Comparison of ENCODE assay signal across 13 mouse cellular contexts in the genomic region with DNA sequence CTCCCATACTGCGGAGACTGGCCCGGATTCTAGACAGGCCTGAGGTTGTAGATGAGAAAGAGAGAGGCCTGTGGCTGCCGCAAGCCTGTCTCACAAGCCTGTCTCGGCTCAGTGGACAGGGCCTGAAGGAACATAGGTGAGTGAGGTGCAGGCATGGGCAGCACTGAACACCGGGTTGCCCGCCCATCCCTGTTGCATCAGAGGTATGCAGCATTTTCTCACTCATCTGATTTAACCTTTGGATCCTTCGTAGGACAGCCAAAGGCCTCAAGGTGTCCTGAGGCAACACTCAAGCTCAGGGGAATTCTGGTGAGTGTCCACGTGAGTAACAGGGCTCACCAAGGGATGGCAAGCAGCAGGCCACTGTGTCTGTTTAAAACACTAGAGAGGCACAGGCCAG. TPM values are rescaled to one million over a fixed set of nuclear protein-coding genes. Genes with fewer than 3 reads are reported as not detected.
DNase-seq lines count a peak whose midpoint lies in the region; ATAC-seq lines count a peak whose summit lies in the region.
"Had no signal": no experiment of that assay in that cellular context is flagged by ENCODE, and none has a peak within 500 bp of the region (broad histone marks: within the 10 kb centered on the region; RNA-seq: fewer than 3 reads in every experiment).

No protein-coding gene starts in this region.

- WGBS in hindbrain, embryonic 12.5 days: 73% methylated on average over 8 of the region's 8 CpGs
- 75% methylated on average over 8 of the region's 8 CpGs for WGBS in hindbrain, embryonic 16.5 days
- WGBS in hindbrain, embryonic 13.5 days: 78% methylated on average over 8 of the region's 8 CpGs
- WGBS in liver, embryonic 16.5 days (ENCODE audit: insufficient replicate concordance): 65% methylated on average over 8 of the region's 8 CpGs

- no peaks in the 10 kb centered on the region for H3K27me3 ChIP-seq in hindbrain, embryonic 12.5 days
- H3K27me3 ChIP-seq in hindbrain, embryonic 16.5 days (replicated peaks; ENCODE audit: control insufficient read depth, insufficient read depth, low read length): no peaks in the 10 kb centered on the region
- H3K27me3 ChIP-seq in hindbrain, embryonic 13.5 days: no peaks in the 10 kb centered on the region
- no peaks in the 10 kb centered on the region for H3K27me3 ChIP-seq in liver, embryonic 16.5 days (ENCODE audit: control insufficient read depth, insufficient read depth, low read depth, low read length)
- H3K27me3 ChIP-seq: CH12.LX; embryonic facial prominence, embryonic 12.5 days had no signal

- H3K36me3 ChIP-seq in hindbrain, embryonic 12.5 days: peaks cover 15% of the 10 kb centered on the region; the same call in 1 of the 2 replicates
- H3K36me3 ChIP-seq in hindbrain, embryonic 16.5 days (ENCODE audit: control insufficient read depth, insufficient read depth, low read length): no peaks in the 10 kb centered on the region
- H3K36me3 ChIP-seq in hindbrain, embryonic 13.5 days: peaks cover 14% of the 10 kb centered on the region; the same call in 1 of the 2 replicates
- no peaks in the 10 kb centered on the region for H3K36me3 ChIP-seq in liver, embryonic 16.5 days (ENCODE audit: control insufficient read depth, insufficient read depth)

- H3K9ac ChIP-seq in hindbrain, embryonic 12.5 days: no peak overlapping the region
- H3K9ac ChIP-seq in hindbrain, embryonic 16.5 days (ENCODE audit: low read depth, low read length): no peak overlapping the region
- peak overlapping the region; percentile 49; the same call in 1 of the 2 replicates for H3K9ac ChIP-seq in hindbrain, embryonic 13.5 days
- no peak overlapping the region for H3K9ac ChIP-seq in liver, embryonic 16.5 days (ENCODE audit: low read depth, low read length)
- H3K9ac ChIP-seq: embryonic facial prominence, embryonic 12.5 days had no signal

- H3K4me3 ChIP-seq in hindbrain, embryonic 12.5 days: no peak overlapping the region
- no peak overlapping the region for H3K4me3 ChIP-seq in hindbrain, embryonic 16.5 days (ENCODE audit: low read length)
- no peak overlapping the region for H3K4me3 ChIP-seq in hindbrain, embryonic 13.5 days
- H3K4me3 ChIP-seq in liver, embryonic 16.5 days (ENCODE audit: low read depth, low read length): no peak overlapping the region
- H3K4me3 ChIP-seq: embryonic facial prominence, embryonic 12.5 days; left cerebral cortex, adult 2 months had no signal

- no peak for ATAC-seq in hindbrain, embryonic 12.5 days (ENCODE audit: low FRiP score)
- ATAC-seq in hindbrain, embryonic 16.5 days: no peak
- no peak for ATAC-seq in hindbrain, embryonic 13.5 days (ENCODE audit: low FRiP score)
- ATAC-seq in liver, embryonic 16.5 days (ENCODE audit: low read depth): peak; percentile 52; the same call in 1 of the 2 replicates

- 0 out of 2 replicates have a peak, but pooled peaks cover 6% of the 10 kb centered on the region for H3K9me3 ChIP-seq in hindbrain, embryonic 12.5 days (replicated peaks)
- H3K9me3 ChIP-seq in hindbrain, embryonic 16.5 days (ENCODE audit: control insufficient read depth, low read length): no peaks in the 10 kb centered on the region
- H3K9me3 ChIP-seq in hindbrain, embryonic 13.5 days: no peaks in the 10 kb centered on the region
- H3K9me3 ChIP-seq in liver, embryonic 16.5 days (replicated peaks; ENCODE audit: control insufficient read depth, low read length): no peaks in the 10 kb centered on the region
- H3K9me3 ChIP-seq: embryonic facial prominence, embryonic 12.5 days had no signal

- peak; percentile 79 for DNase-seq in kidney, adult 9 months
- DNase-seq in urinary bladder, adult 18-20 months (ENCODE audit: low spot score in 2 of 2): no peak
- DNase-seq in adrenal gland, adult 8-10 months: no peak
- DNase-seq: cerebellum, adult 18-20 months; heart, postnatal 36 days had no signal

- 0 out of 2 replicates have a peak overlapping the region, but pooled peaks have one; percentile 24 for H3K27ac ChIP-seq in hindbrain, embryonic 12.5 days
- no peak overlapping the region for H3K27ac ChIP-seq in hindbrain, embryonic 16.5 days (ENCODE audit: low read depth, low read length)
- peak overlapping the region; percentile 30; the same call in 1 of the 2 replicates for H3K27ac ChIP-seq in hindbrain, embryonic 13.5 days
- H3K27ac ChIP-seq in liver, embryonic 16.5 days (ENCODE audit: low read length): no peak overlapping the region
- H3K27ac ChIP-seq: embryonic facial prominence, embryonic 12.5 days; left cerebral cortex, adult 2 months; macrophage had no signal

- peaks cover 63% of the 10 kb centered on the region for H3K4me1 ChIP-seq in hindbrain, embryonic 12.5 days
- H3K4me1 ChIP-seq in hindbrain, embryonic 16.5 days (ENCODE audit: control insufficient read depth, insufficient read depth, low read depth, low read length): peaks cover 24% of the 10 kb centered on the region
- H3K4me1 ChIP-seq in hindbrain, embryonic 13.5 days (replicated peaks): peaks cover 66% of the 10 kb centered on the region
- H3K4me1 ChIP-seq in liver, embryonic 16.5 days (ENCODE audit: control insufficient read depth, low read depth, low read length): peaks cover 23% of the 10 kb centered on the region

- no peak overlapping the region for H3K4me2 ChIP-seq in hindbrain, embryonic 12.5 days (replicated peaks)
- H3K4me2 ChIP-seq in hindbrain, embryonic 16.5 days (ENCODE audit: low read length): no peak overlapping the region
- no peak overlapping the region for H3K4me2 ChIP-seq in hindbrain, embryonic 13.5 days
- H3K4me2 ChIP-seq in liver, embryonic 16.5 days (ENCODE audit: low read depth, low read length): no peak overlapping the region
- H3K4me2 ChIP-seq: embryonic facial prominence, embryonic 12.5 days had no signal

RNA-seq across cellular contexts. Expression of a gene that starts 36.5 kb away (rescaled TPM):
- polyA plus RNA-seq in hindbrain, embryonic 12.5 days (2016; fragmentation: Nextera tagmentation; extraction: Ambion mirVana): 23.0 and 23.6 TPM in 2 replicates
- 10.4 and 11.8 TPM in 2 replicates for polyA plus RNA-seq in hindbrain, embryonic 16.5 days (2015; fragmentation: Nextera tagmentation; extraction: Ambion mirVana)
- 13.4 and 15.1 TPM in 2 replicates for polyA plus RNA-seq in hindbrain, embryonic 13.5 days (2015; fragmentation: Nextera tagmentation; extraction: Ambion mirVana)
- polyA plus RNA-seq in liver, embryonic 16.5 days (2015; fragmentation: Nextera tagmentation; extraction: Ambion mirVana): 4.9 and 5.9 TPM in 2 replicates
- 10 to 100 TPM; 23.4 to 55.4 (median 39.0) TPM for total RNA-seq in adrenal gland, adult 8-10 months (2022)

RNA-seq across cellular contexts. Expression of a gene that starts 51.8 kb away (rescaled TPM):
- polyA plus RNA-seq in hindbrain, embryonic 12.5 days (2016; fragmentation: Nextera tagmentation; extraction: Ambion mirVana): 18.9 and 19.3 TPM in 2 replicates
- 45.6 and 46.2 TPM in 2 replicates for polyA plus RNA-seq in hindbrain, embryonic 16.5 days (2015; fragmentation: Nextera tagmentation; extraction: Ambion mirVana)
- 35.5 and 35.8 TPM in 2 replicates for polyA plus RNA-seq in hindbrain, embryonic 13.5 days (2015; fragmentation: Nextera tagmentation; extraction: Ambion mirVana)
- 0.32 and 0.67 TPM in 2 replicates for polyA plus RNA-seq in liver, embryonic 16.5 days (2015; fragmentation: Nextera tagmentation; extraction: Ambion mirVana)
- 10 to 100 TPM in 3 of 4 experiments, 1 to 10 TPM in 1; 9.3 to 21.5 (median 15.3) TPM for total RNA-seq in adrenal gland, adult 8-10 months (2022)

Comparison
In these comparisons a context has a peak if more than half of its experiments do, and no peak if none do; other contexts are left out.
1. H3K27ac ChIP-seq: peak in hindbrain, embryonic 12.5 days (single experiment) and hindbrain, embryonic 13.5 days (single experiment); none in hindbrain, embryonic 16.5 days (single experiment) and liver, embryonic 16.5 days (single experiment).
2. RNA of a gene that starts 51.8 kb away (polyA plus RNA-seq): 45.6 to 46.2 TPM in hindbrain, embryonic 16.5 days, 35.5 to 35.8 TPM in hindbrain, embryonic 13.5 days and 18.9 to 19.3 TPM in hindbrain, embryonic 12.5 days; 0.32 to 0.67 TPM in liver, embryonic 16.5 days; every median in the first group is over 10 times any median in the second.